ENCODE assay signal across 18 mouse cellular contexts in genomic region chr4:137752471-137752870, GRCm38 (mm10). TPM values are rescaled to one million over a fixed set of nuclear protein-coding genes. Genes with fewer than 3 reads are reported as not detected.
A peak's percentile ranks its signal among the peaks of the same experiment; 100 is the strongest.
DNase-seq lines count a peak whose midpoint lies in the region; ATAC-seq lines count a peak whose summit lies in the region.
"Had no signal": no experiment of that assay in that cellular context is flagged by ENCODE, and none has a peak within 500 bp of the region (broad histone marks: within the 10 kb centered on the region; RNA-seq: fewer than 3 reads in every experiment).

No protein-coding gene starts in this region.

- H3K4me2 ChIP-seq in heart, embryonic 13.5 days = peak overlapping the region; percentile 45; the same call in 1 of the 2 replicates
- no peak overlapping the region for H3K4me2 ChIP-seq in embryonic facial prominence, embryonic 14.5 days (ENCODE audit: low read depth, low read length)
- H3K4me2 ChIP-seq in liver, embryonic 15.5 days = peak overlapping the region; percentile 73
- no peak overlapping the region for H3K4me2 ChIP-seq in kidney, embryonic 15.5 days
- H3K4me2 ChIP-seq: forebrain, embryonic 12.5 days; hindbrain, embryonic 12.5 days; lung, embryonic 15.5 days had no signal

- H3K4me3 ChIP-seq in heart, embryonic 13.5 days = no peak overlapping the region
- no peak overlapping the region for H3K4me3 ChIP-seq in embryonic facial prominence, embryonic 14.5 days (ENCODE audit: low read depth, low read length)
- peak overlapping the region; percentile 52 for H3K4me3 ChIP-seq in liver, embryonic 15.5 days (replicated peaks)
- no peak overlapping the region for H3K4me3 ChIP-seq in kidney, embryonic 15.5 days (replicated peaks)
- H3K4me3 ChIP-seq: forebrain, embryonic 12.5 days; hindbrain, embryonic 12.5 days; left cerebral cortex, adult 2 months; lung, embryonic 15.5 days had no signal

- WGBS in heart, embryonic 13.5 days = 66% methylated on average over 15 of the region's 15 CpGs
- WGBS in embryonic facial prominence, embryonic 14.5 days = 63% methylated on average over 15 of the region's 15 CpGs
- WGBS in liver, embryonic 15.5 days (ENCODE audit: insufficient replicate concordance) = 40% methylated on average over 15 of the region's 15 CpGs
- WGBS in kidney, embryonic 15.5 days = 81% methylated on average over 15 of the region's 15 CpGs

- peak; percentile 63 to 67 for DNase-seq in adrenal gland, adult (ENCODE audit: inconsistent age in 2 of 2, low spot score in 1 of 2)
- DNase-seq in adrenal gland, postnatal 10 days = no peak
- DNase-seq in heart, adult 8-10 months (ENCODE audit: low spot score) = no peak
- DNase-seq in embryonic facial prominence, embryonic 14.5 days (ENCODE audit: low spot score) = no peak
- no peak for DNase-seq in layer of hippocampus, postnatal 14 days (ENCODE audit: low spot score in 2 of 2)
- DNase-seq: cerebellum, adult 18-20 months; spleen, adult 18-20 months had no signal

- H3K27ac ChIP-seq in heart, embryonic 13.5 days (replicated peaks) = no peak overlapping the region; the same call in 1 of the 2 replicates
- no peak overlapping the region for H3K27ac ChIP-seq in embryonic facial prominence, embryonic 14.5 days (replicated peaks; ENCODE audit: low read depth, low read length)
- peak overlapping the region; percentile 100 for H3K27ac ChIP-seq in liver, embryonic 15.5 days (replicated peaks)
- H3K27ac ChIP-seq in kidney, embryonic 15.5 days = no peak overlapping the region
- H3K27ac ChIP-seq: forebrain, embryonic 12.5 days; hindbrain, embryonic 12.5 days; left cerebral cortex, adult 2 months; lung, embryonic 15.5 days had no signal

- peaks cover 20% of the 10 kb centered on the region for H3K27me3 ChIP-seq in heart, embryonic 13.5 days (replicated peaks)
- H3K27me3 ChIP-seq in embryonic facial prominence, embryonic 14.5 days (replicated peaks; ENCODE audit: control insufficient read depth, insufficient read depth, low read length) = no peaks in the 10 kb centered on the region
- H3K27me3 ChIP-seq in liver, embryonic 15.5 days = peaks cover 41% of the 10 kb centered on the region
- H3K27me3 ChIP-seq in kidney, embryonic 15.5 days = no peaks in the 10 kb centered on the region
- H3K27me3 ChIP-seq: forebrain, embryonic 12.5 days; hindbrain, embryonic 12.5 days had no signal

- H3K9me3 ChIP-seq in heart, embryonic 13.5 days = no peaks in the 10 kb centered on the region
- no peaks in the 10 kb centered on the region for H3K9me3 ChIP-seq in embryonic facial prominence, embryonic 14.5 days (ENCODE audit: control insufficient read depth, low read length)
- H3K9me3 ChIP-seq in liver, embryonic 15.5 days (replicated peaks) = no peaks in the 10 kb centered on the region
- no peaks in the 10 kb centered on the region for H3K9me3 ChIP-seq in kidney, embryonic 15.5 days (replicated peaks)
- H3K9me3 ChIP-seq: forebrain, embryonic 12.5 days; hindbrain, embryonic 12.5 days; lung, embryonic 15.5 days had no signal

- no peak overlapping the region for H3K9ac ChIP-seq in heart, embryonic 13.5 days
- no peak overlapping the region for H3K9ac ChIP-seq in embryonic facial prominence, embryonic 14.5 days (ENCODE audit: low read depth, low read length)
- H3K9ac ChIP-seq in liver, embryonic 15.5 days = peak overlapping the region; percentile 72
- H3K9ac ChIP-seq in kidney, embryonic 15.5 days = no peak overlapping the region
- H3K9ac ChIP-seq: forebrain, embryonic 12.5 days; hindbrain, embryonic 12.5 days; lung, embryonic 15.5 days had no signal

- ATAC-seq in heart, embryonic 13.5 days (ENCODE audit: extremely low read depth, insufficient number of reproducible peaks, low FRiP score, low TSS enrichment) = no peak
- peak; percentile 8; the same call in 1 of the 2 replicates for ATAC-seq in embryonic facial prominence, embryonic 14.5 days (ENCODE audit: low read depth)
- ATAC-seq in liver, embryonic 15.5 days (ENCODE audit: insufficient read depth) = peak; percentile 45
- ATAC-seq in kidney, embryonic 15.5 days (replicated peaks; ENCODE audit: low FRiP score) = no peak
- ATAC-seq: CD4-positive, CD25-positive, alpha-beta regulatory T cell, adult 4 months; inflammation-experienced regulatory T-cells, adult 6 months; midbrain, embryonic 16.5 days had no signal

- H3K4me1 ChIP-seq in heart, embryonic 13.5 days = peaks cover 37% of the 10 kb centered on the region
- H3K4me1 ChIP-seq in embryonic facial prominence, embryonic 14.5 days (ENCODE audit: control insufficient read depth, insufficient read depth, low read length) = peaks cover 14% of the 10 kb centered on the region
- peaks cover 71% of the 10 kb centered on the region for H3K4me1 ChIP-seq in liver, embryonic 15.5 days (replicated peaks)
- H3K4me1 ChIP-seq in kidney, embryonic 15.5 days = peaks cover 59% of the 10 kb centered on the region

- H3K36me3 ChIP-seq in heart, embryonic 13.5 days = no peaks in the 10 kb centered on the region
- H3K36me3 ChIP-seq in embryonic facial prominence, embryonic 14.5 days (ENCODE audit: control insufficient read depth, insufficient read depth, low read length) = no peaks in the 10 kb centered on the region
- no peaks in the 10 kb centered on the region for H3K36me3 ChIP-seq in liver, embryonic 15.5 days (replicated peaks)
- no peaks in the 10 kb centered on the region for H3K36me3 ChIP-seq in kidney, embryonic 15.5 days
- H3K36me3 ChIP-seq: forebrain, embryonic 12.5 days; hindbrain, embryonic 12.5 days; lung, embryonic 15.5 days had no signal

RNA-seq across cellular contexts. Expression of gene Alpl, which starts 43.7 kb away (rescaled TPM):
- total RNA-seq in adrenal gland, postnatal 10 days (2021) = 10 to 100 TPM; 11.5 to 19.7 TPM
- polyA plus RNA-seq in heart, embryonic 13.5 days (2015; fragmentation: Nextera tagmentation; extraction: Ambion mirVana) = 3.3 and 3.8 TPM in 2 replicates
- total RNA-seq in heart, adult 8-10 months (2022) = 10 to 100 TPM; 54.6 to 70.0 (median 62.3) TPM
- 112 and 149 TPM in 2 replicates for polyA plus RNA-seq in embryonic facial prominence, embryonic 14.5 days (2014; fragmentation: Nextera tagmentation; extraction: Ambion mirVana)
- 9.7 and 12.0 TPM in 2 replicates for polyA plus RNA-seq in liver, embryonic 15.5 days (2015; fragmentation: Nextera tagmentation; extraction: Ambion mirVana)
- polyA plus RNA-seq in kidney, embryonic 15.5 days (2015; fragmentation: Nextera tagmentation; extraction: Ambion mirVana) = 12.9 and 25.3 TPM in 2 replicates
- 1 to 10 TPM; 5.3 to 5.6 TPM for total RNA-seq in layer of hippocampus, postnatal 14 days (2021)
- total RNA-seq: MEL had no signal

Comparison
In these comparisons a context has a peak if more than half of its experiments do, and no peak if none do; other contexts are left out.
1. DNase-seq: peak in adrenal gland, adult (2 of 2); none in adrenal gland, postnatal 10 days (single experiment), heart, adult 8-10 months (single experiment), embryonic facial prominence, embryonic 14.5 days (single experiment) and layer of hippocampus, postnatal 14 days (0 of 2).
2. ATAC-seq: peak in embryonic facial prominence, embryonic 14.5 days (single experiment) and liver, embryonic 15.5 days (single experiment); none in heart, embryonic 13.5 days (single experiment) and kidney, embryonic 15.5 days (single experiment).
3. H3K4me2 ChIP-seq: peak in heart, embryonic 13.5 days (single experiment) and liver, embryonic 15.5 days (single experiment); none in embryonic facial prominence, embryonic 14.5 days (single experiment) and kidney, embryonic 15.5 days (single experiment).